Mouse (Mus musculus) adipocyte (in vitro differentiated cells): ENCODE data around the gene Myo1e.

ENCODE experiments used
- DNase-seq: peaks from one replicate; pipeline ENCODE4 v3.0.0-alpha.2; 2016; ENCODE audit warnings: low spot score

The Myo1e gene

GRCm38 (mm10) chr9:70223142-70223541 lies 16.0 kb downstream of the Myo1e start:
- no peak for DNase-seq

GRCm38 (mm10) chr9:70224046-70224445 lies 16.9 kb downstream of the Myo1e start:
- no peak for DNase-seq

GRCm38 (mm10) chr9:70226359-70226758 lies 19.2 kb downstream of the Myo1e start:
- DNase-seq = no peak

DNA sequence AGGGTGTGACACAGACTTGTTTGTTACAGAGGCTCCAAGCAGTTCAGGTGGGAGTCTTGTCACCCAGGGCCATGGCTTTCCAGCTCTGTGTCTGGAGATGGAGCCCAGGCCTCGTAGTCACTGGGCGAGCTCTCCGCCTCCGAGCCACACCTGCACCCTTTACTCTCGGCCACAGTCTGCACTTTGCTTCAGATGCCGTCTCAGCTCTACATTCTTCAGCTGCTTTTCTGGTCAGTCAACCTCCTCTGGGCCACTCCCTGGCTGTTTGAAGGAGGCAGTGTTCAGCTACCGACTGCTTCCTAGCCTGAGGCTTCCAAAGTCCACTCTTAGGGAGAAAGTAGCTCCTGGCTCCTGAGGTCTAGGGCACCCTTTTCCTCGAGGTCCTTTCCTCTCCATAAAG lies 22.7 kb downstream of the Myo1e start:
- no peak for DNase-seq

DNA sequence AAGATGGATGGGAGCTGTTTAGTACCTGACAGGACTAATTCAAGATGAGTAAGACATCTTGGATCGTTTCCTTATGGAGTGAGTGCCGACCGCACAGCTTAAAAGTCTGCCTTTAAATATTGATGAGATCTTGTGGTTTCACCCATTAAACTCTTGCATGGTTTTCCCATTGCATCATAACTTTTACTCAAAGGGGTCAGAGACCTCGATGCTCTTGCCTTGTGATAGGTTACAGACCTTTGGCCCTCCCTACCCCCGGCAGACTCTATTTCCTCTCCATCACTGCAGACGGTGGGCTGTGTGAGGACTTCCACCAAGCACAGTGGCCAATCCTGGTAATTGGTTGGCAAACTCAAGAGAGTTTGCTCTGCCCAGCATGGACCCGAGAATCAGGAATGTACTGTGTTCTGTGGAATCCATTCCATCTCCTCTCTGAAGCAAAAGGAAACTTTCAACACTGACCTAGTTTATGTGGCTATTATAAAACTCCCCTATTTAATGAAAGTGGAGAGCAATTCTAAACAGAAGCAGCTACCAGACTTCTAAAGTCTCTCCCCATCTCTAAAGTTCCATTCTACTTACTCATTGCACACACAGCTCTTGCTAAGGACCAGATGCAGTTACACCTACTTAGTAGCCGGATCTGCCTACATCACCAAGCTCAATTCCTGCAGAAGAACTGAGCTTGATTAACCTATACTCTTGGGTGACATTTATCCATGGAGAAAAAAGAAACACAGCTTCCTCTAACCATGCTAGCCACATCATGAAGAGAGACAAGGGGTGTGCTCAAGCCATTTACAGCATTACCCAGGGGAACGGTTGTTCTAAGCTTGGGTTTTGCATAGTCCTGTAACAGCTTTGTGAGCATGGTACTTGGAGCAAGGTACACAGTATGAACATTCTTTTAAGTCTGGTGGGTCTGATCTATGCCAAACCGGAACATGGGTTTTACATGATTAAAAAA lies 25.2 kb downstream of the Myo1e start:
- DNase-seq = no peak

- no peak for DNase-seq
Measured at GRCm38 (mm10) chr9:70237136-70237535, 30.0 kb downstream of the Myo1e start.

- no peak for DNase-seq
Measured at GRCm38 (mm10) chr9:70237561-70237960, 30.4 kb downstream of the Myo1e start.

DNA sequence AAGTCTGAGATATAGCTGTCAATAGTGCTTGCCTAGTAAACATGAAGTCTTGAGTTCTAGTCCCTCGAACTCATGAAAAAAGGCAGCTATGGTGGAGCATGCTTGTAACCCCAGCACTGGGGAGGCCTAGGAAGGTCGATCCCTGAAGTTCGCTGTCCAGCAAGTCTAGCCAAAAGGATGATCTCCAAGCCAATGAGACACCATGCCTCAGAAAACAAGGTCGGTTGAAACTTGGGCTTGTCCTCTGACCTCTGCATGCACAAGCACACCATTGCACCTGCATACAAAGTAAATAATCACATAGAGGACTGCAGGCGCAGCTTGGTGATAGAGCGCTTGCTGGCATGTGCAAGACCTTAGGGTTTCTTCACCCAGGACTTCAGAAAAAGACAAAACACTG lies 31.2 kb downstream of the Myo1e start:
- DNase-seq = no peak

DNA sequence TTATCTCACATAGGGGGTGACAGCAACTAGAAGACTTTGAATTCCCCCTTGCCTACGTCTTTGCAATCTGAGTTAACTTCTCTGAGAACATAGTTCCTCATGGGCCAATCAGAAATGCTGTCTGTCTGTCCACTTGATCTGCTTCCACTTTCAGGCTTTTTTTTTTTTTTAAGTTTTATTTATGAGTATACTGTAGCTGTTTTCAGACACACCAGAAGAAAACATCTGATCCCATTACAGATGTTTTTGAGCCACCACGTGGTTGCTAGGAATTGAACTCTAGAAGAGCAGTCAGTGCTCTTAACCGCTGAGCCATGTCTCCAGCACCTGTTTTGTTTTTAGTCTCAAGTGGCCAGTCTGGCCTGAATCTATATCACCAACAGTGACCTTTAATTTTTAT lies 32.1 kb downstream of the Myo1e start:
- DNase-seq = no peak

GRCm38 (mm10) chr9:70240703-70241410 lies 33.7 kb downstream of the Myo1e start:
- DNase-seq = no peak

GRCm38 (mm10) chr9:70241411-70241961 lies 34.3 kb downstream of the Myo1e start:
- no peak for DNase-seq

- DNase-seq = peak; percentile 18
Measured at GRCm38 (mm10) chr9:70242112-70242862, 35.1 kb downstream of the Myo1e start.

DNA sequence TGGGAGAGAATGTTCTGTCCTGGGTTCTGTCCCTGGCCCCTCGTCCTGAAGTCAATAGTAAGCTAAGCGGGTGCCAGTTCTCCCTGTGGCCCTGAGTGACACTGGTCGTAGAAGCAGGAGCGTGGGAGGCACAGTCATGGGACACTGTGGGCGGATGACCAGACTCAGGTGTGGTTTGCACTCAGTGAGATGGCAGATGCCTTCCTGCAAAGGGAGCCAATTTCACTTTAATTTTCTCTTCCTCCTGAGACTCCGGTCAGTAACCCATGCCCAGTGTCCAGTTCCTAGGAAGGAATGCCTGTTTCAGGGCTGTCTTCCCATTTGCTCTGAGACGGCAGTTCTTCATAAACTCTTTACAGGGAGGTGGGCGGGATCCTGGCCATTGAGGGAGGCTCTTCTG lies 36.1 kb downstream of the Myo1e start:
- no peak for DNase-seq

GRCm38 (mm10) chr9:70243708-70244107 lies 36.6 kb downstream of the Myo1e start:
- DNase-seq = no peak

DNA sequence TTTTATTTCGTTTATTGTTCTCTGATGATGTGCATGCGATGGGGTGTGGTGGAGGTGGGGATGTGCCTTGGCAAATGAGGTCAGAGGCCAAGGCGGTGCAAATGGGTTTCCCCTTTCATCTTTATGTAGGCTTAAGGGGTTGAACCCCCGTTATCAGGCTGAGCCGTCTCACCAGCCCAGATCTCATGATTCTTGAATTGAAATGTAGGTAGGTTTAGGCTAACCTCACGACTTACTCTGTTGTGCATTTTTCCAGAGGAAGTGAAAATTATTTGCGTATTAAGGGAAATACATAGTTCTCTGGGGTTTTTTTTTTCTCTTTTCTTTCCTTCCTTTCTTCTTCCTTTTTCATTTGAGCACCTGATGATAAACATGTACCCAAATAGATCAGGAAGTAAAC lies 37.0 kb downstream of the Myo1e start:
- DNase-seq = no peak

DNA sequence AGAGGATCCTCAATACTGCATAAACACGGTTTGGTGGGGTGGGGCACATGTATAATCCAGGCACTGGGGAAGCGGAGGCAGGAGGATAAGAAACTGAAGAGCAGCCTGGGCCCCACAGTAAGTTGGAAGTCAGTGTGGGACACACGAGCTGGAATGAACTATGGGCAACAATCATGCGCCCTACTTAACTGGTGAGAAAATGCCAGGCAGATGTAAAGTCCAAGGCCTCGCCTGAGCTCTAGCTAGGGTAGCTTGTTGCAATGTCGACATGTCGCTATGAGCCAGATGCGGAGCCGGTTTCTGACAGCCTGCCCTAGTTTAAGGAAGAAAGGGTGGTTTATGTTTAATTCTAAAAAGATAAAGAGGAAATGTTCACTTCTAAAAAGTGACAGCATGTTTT lies 37.9 kb downstream of the Myo1e start:
- DNase-seq = no peak

DNA sequence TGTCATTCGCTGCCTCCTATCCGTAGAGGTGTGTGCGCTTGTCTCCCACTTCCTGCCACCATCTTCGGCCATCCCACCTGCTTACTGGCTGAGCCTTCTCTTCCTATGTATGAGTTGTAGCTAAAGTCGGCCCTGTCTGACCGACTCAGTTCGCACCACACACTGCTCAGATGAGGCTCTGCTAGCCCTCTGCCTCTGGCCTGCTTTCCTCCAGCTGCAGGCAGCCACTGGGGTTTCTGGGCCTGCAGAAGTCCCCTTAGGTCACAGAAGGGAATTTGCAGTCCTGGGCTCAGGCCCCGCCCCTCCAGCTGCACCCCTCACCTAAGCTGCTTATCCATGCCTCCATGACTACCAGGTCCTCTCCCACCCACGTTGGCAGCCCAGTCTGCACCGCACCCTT lies 39.3 kb downstream of the Myo1e start:
- DNase-seq = no peak

- DNase-seq = no peak
Measured at GRCm38 (mm10) chr9:70248046-70248445, 40.9 kb downstream of the Myo1e start.

GRCm38 (mm10) chr9:70248826-70249225 lies 41.7 kb downstream of the Myo1e start:
- DNase-seq = no peak

DNA sequence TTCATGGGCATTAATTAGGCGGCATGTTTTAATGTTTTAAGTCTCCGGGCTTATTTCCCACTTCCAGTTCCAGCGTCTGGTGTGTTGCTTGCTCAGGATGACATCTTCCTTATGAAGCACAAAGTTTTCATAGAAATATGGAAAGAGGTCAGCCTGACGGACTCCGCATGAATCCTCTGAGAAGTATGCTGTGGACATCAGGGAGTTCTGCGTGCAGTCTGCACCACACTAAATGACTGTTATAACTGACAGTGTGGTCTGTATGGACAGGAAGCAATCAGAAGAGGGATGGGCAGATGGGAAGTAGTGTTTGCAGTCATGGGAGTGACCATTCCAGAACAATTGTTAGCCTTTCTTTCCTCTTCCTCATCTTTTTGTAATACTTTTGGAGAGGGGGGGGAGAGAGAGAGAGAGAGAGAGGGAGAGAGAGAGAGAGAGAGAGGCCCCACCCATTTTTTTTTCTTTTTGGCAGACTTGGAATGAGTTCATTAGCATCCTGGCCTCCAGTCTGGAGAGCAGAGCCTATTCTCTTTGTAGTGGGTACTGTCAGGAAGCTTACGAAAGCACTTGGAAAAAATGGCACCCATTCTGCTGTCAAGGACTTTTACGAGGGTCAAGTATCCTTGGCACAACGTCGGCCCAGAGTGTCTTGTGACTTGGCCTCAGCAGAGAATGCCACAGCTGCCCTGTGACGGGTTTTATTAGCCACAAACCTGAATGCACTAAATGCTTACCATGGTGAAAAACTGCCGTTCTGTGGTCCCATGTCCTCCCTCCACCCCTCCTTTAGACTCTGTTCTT lies 42.9 kb downstream of the Myo1e start:
- DNase-seq = peak; percentile 33

DNA sequence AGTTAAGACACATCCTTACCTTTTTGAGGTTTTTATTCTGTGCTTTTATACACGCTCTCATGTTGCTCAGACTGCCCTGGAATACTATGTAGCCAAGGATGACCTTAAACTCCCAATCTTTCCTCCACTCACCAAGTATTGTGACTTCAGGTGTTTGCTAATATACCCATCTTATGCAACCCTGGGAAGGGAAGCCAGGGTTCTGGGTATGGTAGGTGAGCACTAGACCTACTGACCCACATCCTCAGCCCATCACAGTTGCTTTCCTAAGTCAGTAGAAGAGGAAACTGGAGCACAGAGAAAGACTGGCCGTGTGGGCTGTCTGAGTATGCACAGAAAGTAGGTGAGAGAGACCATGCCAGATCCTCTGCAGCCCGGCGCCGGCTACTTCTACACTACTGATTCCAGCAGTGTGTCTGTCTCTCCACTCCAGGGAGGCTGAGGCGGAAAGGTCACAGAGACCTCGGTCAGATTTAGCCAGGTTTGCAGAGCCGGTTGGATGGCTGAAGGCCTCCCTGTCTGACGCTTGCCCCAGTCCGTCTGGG lies 44.4 kb downstream of the Myo1e start:
- DNase-seq = no peak
